Mouse (Mus musculus): ENCODE results near the gene Smu1.

Gene Smu1

GRCm38 (mm10) chr4:40759876-40760275, 2.2 kb upstream of the Smu1 start:
- CTCF ChIA-PET = no interaction called here

GRCm38 (mm10) chr4:40757157-40757779, 455 bp downstream of the Smu1 start:
- CTCF ChIA-PET = interaction anchor here (0.7 kb wide), 1 partner anchor 18 kb away, joined by 3 read pairs; no protein-coding TSS in a partner anchor

GRCm38 (mm10) chr4:40735351-40735750, 22.4 kb downstream of the Smu1 start:
- CTCF ChIA-PET = interaction anchor here (1.3 kb wide), 1 partner anchor 8 kb away, joined by 3 read pairs; no protein-coding TSS in a partner anchor

GRCm38 (mm10) chr4:40731262-40731661, 26.5 kb downstream of the Smu1 start:
- CTCF ChIA-PET = no interaction called here

GRCm38 (mm10) chr4:40727247-40727646, 30.5 kb downstream of the Smu1 start:
- CTCF ChIA-PET = interaction anchor here (0.7 kb wide), 1 partner anchor 126 kb away, joined by 4 read pairs; no protein-coding TSS in a partner anchor

GRCm38 (mm10) chr4:40725554-40725953, 32.2 kb downstream of the Smu1 start:
- CTCF ChIA-PET = no interaction called here

- CTCF ChIA-PET = no interaction called here
These were observed 32.6 kb downstream of the Smu1 start for GRCm38 (mm10) chr4:40725141-40725540.

GRCm38 (mm10) chr4:40722687-40723460, 34.8 kb downstream of the Smu1 start:
- CTCF ChIA-PET = no interaction called here

GRCm38 (mm10) chr4:40722011-40722666, 35.6 kb downstream of the Smu1 start, which contains the start of gene Dnaja1:
Dnaja1 (plus strand) TSS chr4:40722150.
- CTCF ChIA-PET = no interaction called here

- CTCF ChIA-PET = no interaction called here
These were observed 36.8 kb downstream of the Smu1 start for GRCm38 (mm10) chr4:40720910-40721309.

- CTCF ChIA-PET = no interaction called here
These were observed 40.6 kb downstream of the Smu1 start for GRCm38 (mm10) chr4:40717141-40717540.

- CTCF ChIA-PET = interaction anchor here (0.7 kb wide), 2 partner anchors 486 to 1038 kb away, joined by 3 to 5 read pairs; no protein-coding TSS in a partner anchor
These were observed 53.9 kb downstream of the Smu1 start for GRCm38 (mm10) chr4:40703710-40704275.

- CTCF ChIA-PET = interaction anchor here (0.7 to 1.3 kb wide), 3 partner anchors 17 to 1039 kb away, joined by 3 to 5 read pairs (median 4); no protein-coding TSS in a partner anchor
These were observed 54.7 kb downstream of the Smu1 start, which contains the start of gene Aptx for GRCm38 (mm10) chr4:40702797-40703709. Aptx (minus strand) TSS chr4:40703194.

GRCm38 (mm10) chr4:40701796-40702195, 55.9 kb downstream of the Smu1 start:
- CTCF ChIA-PET = interaction anchor here (1.3 kb wide), 1 partner anchor 18 kb away, joined by 4 read pairs; no protein-coding TSS in a partner anchor

GRCm38 (mm10) chr4:40700216-40700615, 57.5 kb downstream of the Smu1 start:
- CTCF ChIA-PET = interaction anchor here (0.7 kb wide), 1 partner anchor 19 kb away, joined by 3 read pairs; no protein-coding TSS in a partner anchor

GRCm38 (mm10) chr4:40697059-40697458, 60.7 kb downstream of the Smu1 start:
- CTCF ChIA-PET = interaction anchor here (0.6 kb wide), 1 partner anchor 12 kb away, joined by 3 read pairs; no protein-coding TSS in a partner anchor

- CTCF ChIA-PET = no interaction called here
These were observed 66.6 kb downstream of the Smu1 start for GRCm38 (mm10) chr4:40691100-40691499.

Measured in spleen, embryonic (tissue).